Mouse (Mus musculus) liver, postnatal 0 days (tissue): ENCODE results near the gene Pde10a. TPM values are rescaled to one million over a fixed set of nuclear protein-coding genes. Genes with fewer than 3 reads are reported as not detected.

ENCODE experiments used
- ATAC-seq: fragments of 200-750 bp; cut with Nextera tagmentation; 2 replicates; pipeline ENCODE4 v1.8.0; 2017; ENCODE audit warnings: mild to moderate bottlenecking, moderate library complexity
- DNase-seq: peaks from one replicate; pipeline ENCODE4 v3.0.0-alpha.2; 2016
- H3K27ac ChIP-seq: fragments of 300-500 bp; sonication (generic); 2 replicates; pipeline ENCODE4 v1.5.1; 2014; ENCODE audit warnings: antibody characterized with exemption, moderate library complexity, mild to moderate bottlenecking, low read depth
- H3K27me3 ChIP-seq: fragments of 300-500 bp; sonication (generic); 2 replicates; pipeline ENCODE4 v1.6.1; 2014; ENCODE audit warnings: low read length, control low read depth, mixed read lengths; ENCODE audit not compliant: insufficient read depth
- H3K36me3 ChIP-seq: fragments of 300-500 bp; sonication (generic); replicated peaks from 2 replicates; pipeline ENCODE4 v1.6.1; 2014; ENCODE audit warnings: mild to moderate bottlenecking, control low read depth, low read length, moderate library complexity, mixed read lengths; ENCODE audit not compliant: insufficient read depth
- H3K4me1 ChIP-seq: fragments of 300-500 bp; sonication (generic); 2 replicates; pipeline ENCODE4 v1.6.1; 2014; ENCODE audit warnings: antibody characterized with exemption, mild to moderate bottlenecking, control low read depth; ENCODE audit not compliant: insufficient read depth
- H3K4me2 ChIP-seq: fragments of 300-500 bp; sonication (generic); 2 replicates; pipeline ENCODE4 v1.6.1; 2014; ENCODE audit warnings: low read depth, mild to moderate bottlenecking, low read length, moderate library complexity, mixed read lengths
- H3K4me3 ChIP-seq: fragments of 300-500 bp; sonication (generic); 2 replicates; pipeline ENCODE4 v1.5.1; 2014; ENCODE audit warnings: low read depth, low read length
- H3K9ac ChIP-seq: fragments of 300-500 bp; sonication (generic); replicated peaks from 2 replicates; pipeline ENCODE4 v1.6.1; 2014; ENCODE audit warnings: mild to moderate bottlenecking, moderate library complexity
- H3K9me3 ChIP-seq: fragments of 300-500 bp; sonication (generic); 2 replicates; pipeline ENCODE4 v1.6.1; 2016; ENCODE audit warnings: mild to moderate bottlenecking, control low read depth, low read length, mixed read lengths
- CTCF ChIP-seq: sonication (generic); IDR thresholded peaks from 2 replicates; pipeline ENCODE4 v1.5.1; 2016; ENCODE audit warnings: antibody characterized with exemption, low read depth
- EP300 ChIP-seq: IDR thresholded peaks from 2 replicates; pipeline ENCODE4 v1.6.1; 2016; ENCODE audit warnings: antibody characterized with exemption, low read depth, mild to moderate bottlenecking
- WGBS: fragments of 180-500 bp; shearing (Covaris S2); extraction: QIAGEN DNeasy Blood & Tissue Kit; methylation state at CpG from one replicate; pipeline ENCODE4 v1.1.7; 2014; ENCODE audit not compliant: insufficient replicate concordance; 5-methylcytosine and 5-hydroxymethylcytosine counted together
- polyA plus RNA-seq: library from polyadenylated mRNA; unstranded; fragments of >200 nt; fragmentation: Nextera tagmentation; extraction: Ambion mirVana; gene quantifications from 2 replicates; pipeline ENCODE4 v1.2.1, GENCODE M21; 2015

Gene Pde10a
- polyA plus RNA-seq, 1 experiment from 2014 or later, result 0.90 TPM

DNA sequence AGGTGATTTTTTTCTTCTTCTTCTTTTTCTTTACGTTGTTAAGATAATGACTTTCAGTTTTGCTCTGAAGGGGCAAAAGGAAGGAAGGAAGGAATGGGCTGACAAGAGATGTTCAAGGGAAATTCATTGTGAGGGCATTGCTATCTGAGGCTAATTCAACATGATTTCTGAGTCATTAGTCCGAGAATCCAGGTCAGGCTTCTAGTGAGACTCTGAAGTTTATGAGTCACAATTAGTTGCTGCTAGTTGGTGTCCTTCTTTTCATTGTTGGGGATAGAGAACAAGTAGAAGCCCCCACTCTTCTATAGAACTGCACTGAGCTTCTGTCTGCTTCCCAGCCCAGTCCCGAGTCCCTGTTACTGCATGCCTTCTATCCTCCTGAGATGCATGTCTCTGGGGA is 116.3 kb downstream of the Pde10a start:
- no peak for TF ChIP-seq EP300
- no peak for TF ChIP-seq CTCF
- WGBS, result 29% methylated on average over 3 of the region's 3 CpGs
- H3K27ac ChIP-seq, result no peak overlapping the region
- H3K4me3 ChIP-seq, result no peak overlapping the region
- no peaks in the 10 kb centered on the region for H3K36me3 ChIP-seq
- DNase-seq, result no peak
- no peaks in the 10 kb centered on the region for H3K27me3 ChIP-seq
- no peak overlapping the region for H3K4me2 ChIP-seq
- H3K4me1 ChIP-seq, result no peaks in the 10 kb centered on the region
- no peak overlapping the region for H3K9ac ChIP-seq
- no peak for ATAC-seq
- H3K9me3 ChIP-seq, result no peaks in the 10 kb centered on the region

DNA sequence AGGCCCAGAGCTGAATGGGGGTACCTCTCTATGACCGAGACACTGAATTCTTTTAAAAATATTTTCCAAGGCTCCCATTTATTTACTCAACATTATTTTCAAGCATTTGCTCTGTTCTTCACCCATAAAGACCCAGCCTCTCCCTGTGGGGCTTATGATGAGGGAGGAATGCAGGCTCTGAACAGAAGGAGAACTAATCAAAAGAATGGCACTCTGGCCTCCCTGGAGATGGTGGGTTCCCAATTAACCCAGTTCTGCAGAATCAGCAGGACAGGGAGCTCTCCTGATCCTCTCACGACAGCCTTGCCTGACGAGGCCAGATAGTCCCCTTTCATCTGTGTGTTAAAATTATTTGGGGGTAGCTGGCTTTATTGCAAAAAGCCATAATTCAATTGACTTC is 117.2 kb downstream of the Pde10a start:
- H3K4me3 ChIP-seq, result no peak overlapping the region
- H3K27me3 ChIP-seq, result no peaks in the 10 kb centered on the region
- no peaks in the 10 kb centered on the region for H3K9me3 ChIP-seq
- TF ChIP-seq CTCF, result no peak
- no peak for TF ChIP-seq EP300
- no peak overlapping the region for H3K9ac ChIP-seq
- ATAC-seq (no peak), DNase-seq (no peak)
- WGBS, result 61% methylated on average over 3 of the region's 3 CpGs
- no peak overlapping the region for H3K27ac ChIP-seq
- H3K36me3 ChIP-seq, result no peaks in the 10 kb centered on the region
- H3K4me2 ChIP-seq, result no peak overlapping the region
- H3K4me1 ChIP-seq, result no peaks in the 10 kb centered on the region

GRCm38 (mm10) chr17:8647372-8647871 is 122.2 kb downstream of the Pde10a start:
- H3K36me3 ChIP-seq, result no peaks in the 10 kb centered on the region
- DNase-seq (no peak), ATAC-seq (no peak)
- 51% methylated on average over 8 of the region's 8 CpGs for WGBS
- no peak overlapping the region for H3K27ac ChIP-seq
- H3K27me3 ChIP-seq, result no peaks in the 10 kb centered on the region
- no peaks in the 10 kb centered on the region for H3K4me1 ChIP-seq
- no peaks in the 10 kb centered on the region for H3K9me3 ChIP-seq
- H3K4me2 ChIP-seq, result no peak overlapping the region
- no peak overlapping the region for H3K9ac ChIP-seq
- no peak overlapping the region for H3K4me3 ChIP-seq
- TF ChIP-seq CTCF (no peak), EP300 (no peak)

GRCm38 (mm10) chr17:8648310-8648709 is 123.1 kb downstream of the Pde10a start:
- Histone ChIP-seq H3K4me1 (no peaks in the 10 kb centered on the region), H3K4me3 (no peak overlapping the region), H3K9ac (no peak overlapping the region), H3K27me3 (no peaks in the 10 kb centered on the region), H3K4me2 (no peak overlapping the region), H3K27ac (no peak overlapping the region), H3K9me3 (no peaks in the 10 kb centered on the region), H3K36me3 (no peaks in the 10 kb centered on the region)
- no peak for ATAC-seq
- DNase-seq, result no peak
- WGBS, result 53% methylated on average over 3 of the region's 3 CpGs
- TF ChIP-seq CTCF (no peak), EP300 (no peak)

- 67% methylated on average over 3 of the region's 3 CpGs for WGBS
- no peaks in the 10 kb centered on the region for H3K36me3 ChIP-seq
- peak; percentile 45; the same call in 1 of the 2 replicates for ATAC-seq
These were observed 127.6 kb downstream of the Pde10a start for GRCm38 (mm10) chr17:8652681-8653262.

GRCm38 (mm10) chr17:8657661-8658060 is 132.5 kb downstream of the Pde10a start:
- Histone ChIP-seq H3K36me3 (no peaks in the 10 kb centered on the region), H3K27ac (no peak overlapping the region), H3K4me1 (no peaks in the 10 kb centered on the region), H3K9me3 (no peaks in the 10 kb centered on the region), H3K27me3 (no peaks in the 10 kb centered on the region), H3K4me3 (no peak overlapping the region), H3K9ac (no peak overlapping the region), H3K4me2 (no peak overlapping the region)
- TF ChIP-seq EP300, result no peak
- TF ChIP-seq CTCF, result no peak
- WGBS, result 65% methylated on average over 9 of the region's 9 CpGs
- ATAC-seq (no peak), DNase-seq (no peak)

More at GRCm38 (mm10) chr17:8652681-8653262, 127.6 kb downstream of the Pde10a start:
- no peak overlapping the region for H3K9ac ChIP-seq
- no peaks in the 10 kb centered on the region for H3K27me3 ChIP-seq
- no peak overlapping the region for H3K4me3 ChIP-seq
- H3K9me3 ChIP-seq, result no peaks in the 10 kb centered on the region
- H3K4me1 ChIP-seq, result no peaks in the 10 kb centered on the region
- H3K4me2 ChIP-seq, result no peak overlapping the region
- H3K27ac ChIP-seq, result no peak overlapping the region
- no peak for TF ChIP-seq EP300
- no peak for TF ChIP-seq CTCF
- no peak for DNase-seq
